In the genomic region with DNA sequence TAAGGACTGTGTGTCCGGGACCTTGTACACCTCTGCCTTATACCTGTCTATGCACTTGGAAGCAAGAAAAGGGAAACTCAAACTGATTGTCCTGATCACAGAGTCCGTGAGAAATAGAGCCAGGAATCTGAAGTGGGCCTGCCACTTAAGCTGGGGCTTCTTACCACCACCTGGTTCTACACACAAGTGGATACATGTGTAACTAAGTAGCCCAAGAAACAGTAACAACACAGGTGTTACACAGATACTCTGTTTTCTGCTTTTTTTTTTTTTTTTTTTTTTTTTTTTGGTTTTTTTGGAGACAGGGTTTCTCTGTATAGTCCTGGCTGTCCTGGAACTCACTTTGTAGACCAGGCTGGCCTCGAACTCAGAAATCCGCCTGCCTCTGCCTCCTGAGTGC, we compare ENCODE assay signal across 8 mouse cellular contexts. TPM values are rescaled to one million over a fixed set of nuclear protein-coding genes. Genes with fewer than 3 reads are reported as not detected.
DNase-seq lines count a peak whose midpoint lies in the region; ATAC-seq and TF ChIP-seq lines count a peak whose summit lies in the region.
"Not testable (repeated sequence)": the region's sequence is repeated elsewhere in the genome, so short reads cannot be mapped to it uniquely, and the experiment has no call there.

A gene (minus strand): TSS at position 101 of the 400 bp plus-strand sequence.

- not testable (repeated sequence) for ATAC-seq in erythroblast, adult 5-6 weeks (replicated peaks; ENCODE audit: low FRiP score, poor library complexity, severe bottlenecking); heart, embryonic 11.5 days (replicated peaks; ENCODE audit: insufficient number of reproducible peaks, low FRiP score, low TSS enrichment); hindbrain, embryonic 14.5 days (ENCODE audit: low FRiP score); lung, embryonic 14.5 days (ENCODE audit: insufficient read depth); midbrain, embryonic 16.5 days

- not testable (repeated sequence) for H3K27me3 ChIP-seq in heart, embryonic 11.5 days (ENCODE audit: control insufficient read depth, insufficient read depth, low read length); hindbrain, embryonic 14.5 days (ENCODE audit: control insufficient read depth, insufficient read depth, low read length); lung, embryonic 14.5 days (ENCODE audit: insufficient read depth, low read length); midbrain, embryonic 16.5 days (ENCODE audit: control insufficient read depth, insufficient read depth, low read depth, low read length); thymus, adult 2 months (ENCODE audit: control insufficient read depth, insufficient read depth, low read length)

- WGBS in heart, embryonic 11.5 days (ENCODE audit: insufficient replicate concordance): 93% methylated on average over 4 of the region's 4 CpGs
- 99% methylated on average over 4 of the region's 4 CpGs for WGBS in hindbrain, embryonic 14.5 days
- WGBS in lung, embryonic 14.5 days: 87% methylated on average over 4 of the region's 4 CpGs
- 96% methylated on average over 4 of the region's 4 CpGs for WGBS in midbrain, embryonic 16.5 days
- 91% methylated on average over 4 of the region's 4 CpGs for WGBS in thymus, adult 2 months

- H3K4me3 ChIP-seq in heart, embryonic 11.5 days (ENCODE audit: low read depth, low read length); hindbrain, embryonic 14.5 days (replicated peaks; ENCODE audit: low read length); lung, embryonic 14.5 days (ENCODE audit: low read depth, low read length); midbrain, embryonic 16.5 days (ENCODE audit: low read depth, low read length); thymus, adult 2 months (ENCODE audit: control insufficient read depth, insufficient read depth, low read length): not testable (repeated sequence)

- DNase-seq in adrenal gland, postnatal 10 days; hindbrain, embryonic 14.5 days (ENCODE audit: low spot score); left cerebral cortex, postnatal 4 days; lung, embryonic 14.5 days; thymus, adult 2 months: not testable (repeated sequence)

- not testable (repeated sequence) for H3K9ac ChIP-seq in heart, embryonic 11.5 days (ENCODE audit: low read depth, low read length); hindbrain, embryonic 14.5 days; lung, embryonic 14.5 days; midbrain, embryonic 16.5 days (ENCODE audit: low read depth, low read length)

- intact Hi-C loops in left cerebral cortex, postnatal 4 days (cut with DNase I): not testable (repeated sequence)

- peaks cover 15% of the 10 kb centered on the region for H3K4me1 ChIP-seq in heart, embryonic 11.5 days (ENCODE audit: control insufficient read depth, insufficient read depth, low read length)
- H3K4me1 ChIP-seq in hindbrain, embryonic 14.5 days (replicated peaks; ENCODE audit: control insufficient read depth, insufficient read depth, low read length): peaks cover 16% of the 10 kb centered on the region
- H3K4me1 ChIP-seq in lung, embryonic 14.5 days (ENCODE audit: insufficient read depth); thymus, adult 2 months (replicated peaks; ENCODE audit: control insufficient read depth, insufficient read depth, low read length): not testable (repeated sequence)
- H3K4me1 ChIP-seq in midbrain, embryonic 16.5 days (ENCODE audit: control insufficient read depth, insufficient read depth, low read length): peaks cover 18% of the 10 kb centered on the region

- not testable (repeated sequence) for H3K27ac ChIP-seq in heart, embryonic 11.5 days (ENCODE audit: low read depth, low read length); hindbrain, embryonic 14.5 days; lung, embryonic 14.5 days (ENCODE audit: low read depth); midbrain, embryonic 16.5 days (ENCODE audit: low read length); thymus, adult 2 months (ENCODE audit: control insufficient read depth, insufficient read depth, low read length)

- not testable (repeated sequence) for H3K9me3 ChIP-seq in heart, embryonic 11.5 days (replicated peaks; ENCODE audit: control insufficient read depth, low read length); hindbrain, embryonic 14.5 days (ENCODE audit: control insufficient read depth, low read length); lung, embryonic 14.5 days (ENCODE audit: low read depth, low read length); midbrain, embryonic 16.5 days (replicated peaks; ENCODE audit: control insufficient read depth, low read length, poor library complexity, severe bottlenecking)

- peaks cover 11% of the 10 kb centered on the region; the same call in 1 of the 2 replicates for H3K36me3 ChIP-seq in heart, embryonic 11.5 days (ENCODE audit: control insufficient read depth, insufficient read depth, low read length)
- H3K36me3 ChIP-seq in hindbrain, embryonic 14.5 days (replicated peaks; ENCODE audit: control insufficient read depth, insufficient read depth): peaks cover 30% of the 10 kb centered on the region
- H3K36me3 ChIP-seq in lung, embryonic 14.5 days (ENCODE audit: insufficient read depth): peaks cover 38% of the 10 kb centered on the region
- not testable (repeated sequence) for H3K36me3 ChIP-seq in midbrain, embryonic 16.5 days (ENCODE audit: control insufficient read depth, insufficient read depth, low read length); thymus, adult 2 months (ENCODE audit: control insufficient read depth, insufficient read depth, low read length)

- TF ChIP-seq CTCF in lung, embryonic 14.5 days (IDR thresholded peaks at IDR 0.05; ENCODE audit: low read depth); thymus, adult 2 months (IDR thresholded peaks at IDR 0.05; ENCODE audit: borderline replicate concordance, control insufficient read depth, extremely low read depth, insufficient read depth, low read length, poor library complexity): not testable (repeated sequence)

- not testable (repeated sequence) for TF ChIP-seq POLR2A in thymus, adult 2 months (IDR thresholded peaks at IDR 0.05; ENCODE audit: control insufficient read depth, extremely low read depth, insufficient read depth, low read length, poor library complexity)

- not testable (repeated sequence) for H3K4me2 ChIP-seq in heart, embryonic 11.5 days; hindbrain, embryonic 14.5 days (replicated peaks); lung, embryonic 14.5 days; midbrain, embryonic 16.5 days (ENCODE audit: low read length)

RNA-seq across cellular contexts. Expression of the gene that starts here (rescaled TPM):
- total RNA-seq in adrenal gland, postnatal 10 days (2021): 10 to 100 TPM; 18.6 to 19.2 TPM
- 50.9 and 62.5 TPM in 2 replicates for total RNA-seq in erythroblast, adult 5-6 weeks (2015; ENCODE audit: low replicate concordance)
- total RNA-seq in erythroblast, adult 5-6 weeks (2017; ENCODE audit: low replicate concordance): 52.7 and 74.9 TPM in 2 replicates
- polyA plus RNA-seq in heart, embryonic 11.5 days (2014; fragmentation: Nextera tagmentation; extraction: Ambion mirVana): 131 and 136 TPM in 2 replicates
- polyA plus RNA-seq in hindbrain, embryonic 14.5 days (2014; fragmentation: Nextera tagmentation; extraction: Ambion mirVana): 19.0 and 28.7 TPM in 2 replicates
- total RNA-seq in left cerebral cortex, postnatal 4 days (2021): 10 to 100 TPM; 10.6 to 11.3 TPM
- 157 and 169 TPM in 2 replicates for polyA plus RNA-seq in lung, embryonic 14.5 days (2014; fragmentation: Nextera tagmentation; extraction: Ambion mirVana)
- polyA plus RNA-seq in midbrain, embryonic 16.5 days (2015; fragmentation: Nextera tagmentation; extraction: Ambion mirVana): 19.7 and 26.1 TPM in 2 replicates
- polyA plus RNA-seq in thymus, adult 2 months (2012; rRNA removed): 79.4 and 102 TPM in 2 replicates
